Mouse (Mus musculus) intestine, embryonic 15.5 days (tissue): ENCODE measurements around the gene Tbx3. TPM values are rescaled to one million over a fixed set of nuclear protein-coding genes. Genes with fewer than 3 reads are reported as not detected.

Experiments used
- ATAC-seq: fragments of 200-750 bp; cut with Nextera tagmentation; 2 replicates; pipeline ENCODE4 v1.8.0; 2017; ENCODE audit warnings: moderate TSS enrichment, moderate library complexity
- H3K27ac ChIP-seq: fragments of 300-500 bp; sonication (generic); 2 replicates; pipeline ENCODE4 v1.5.1; 2015; ENCODE audit warnings: mild to moderate bottlenecking, inconsistent platforms
- H3K27me3 ChIP-seq: fragments of 300-500 bp; sonication (generic); replicated peaks from 2 replicates; pipeline ENCODE4 v1.6.1; 2015; ENCODE audit warnings: inconsistent platforms
- H3K36me3 ChIP-seq: fragments of 300-500 bp; sonication (generic); 2 replicates; pipeline ENCODE4 v1.6.1; 2015; ENCODE audit warnings: inconsistent platforms
- H3K4me1 ChIP-seq: fragments of 300-500 bp; sonication (generic); replicated peaks from 2 replicates; pipeline ENCODE4 v1.6.1; 2015; ENCODE audit warnings: inconsistent platforms
- H3K4me2 ChIP-seq: fragments of 300-500 bp; sonication (generic); replicated peaks from 2 replicates; pipeline ENCODE4 v1.6.1; 2015; ENCODE audit warnings: mild to moderate bottlenecking, inconsistent platforms
- H3K4me3 ChIP-seq: fragments of 300-500 bp; sonication (generic); replicated peaks from 2 replicates; pipeline ENCODE4 v1.5.1; 2015; ENCODE audit warnings: inconsistent platforms
- H3K9ac ChIP-seq: fragments of 300-500 bp; sonication (generic); 2 replicates; pipeline ENCODE4 v1.6.1; 2015; ENCODE audit warnings: inconsistent platforms
- H3K9me3 ChIP-seq: fragments of 300-500 bp; sonication (generic); 2 replicates; pipeline ENCODE4 v1.6.1; 2016; ENCODE audit warnings: inconsistent platforms
- WGBS: fragments of 180-500 bp; shearing (Covaris S2); methylation state at CpG from one replicate; pipeline ENCODE4 v1.1.7; 2015; 5-methylcytosine and 5-hydroxymethylcytosine counted together
- polyA plus RNA-seq: library from polyadenylated mRNA; unstranded; fragments of >200 nt; fragmentation: Nextera tagmentation; extraction: Ambion mirVana; gene quantifications from 2 replicates; pipeline ENCODE4 v1.2.1, GENCODE M21; 2015

Gene Tbx3
- polyA plus RNA-seq, 1 experiment from 2014 or later, result 44.9 TPM

DNA sequence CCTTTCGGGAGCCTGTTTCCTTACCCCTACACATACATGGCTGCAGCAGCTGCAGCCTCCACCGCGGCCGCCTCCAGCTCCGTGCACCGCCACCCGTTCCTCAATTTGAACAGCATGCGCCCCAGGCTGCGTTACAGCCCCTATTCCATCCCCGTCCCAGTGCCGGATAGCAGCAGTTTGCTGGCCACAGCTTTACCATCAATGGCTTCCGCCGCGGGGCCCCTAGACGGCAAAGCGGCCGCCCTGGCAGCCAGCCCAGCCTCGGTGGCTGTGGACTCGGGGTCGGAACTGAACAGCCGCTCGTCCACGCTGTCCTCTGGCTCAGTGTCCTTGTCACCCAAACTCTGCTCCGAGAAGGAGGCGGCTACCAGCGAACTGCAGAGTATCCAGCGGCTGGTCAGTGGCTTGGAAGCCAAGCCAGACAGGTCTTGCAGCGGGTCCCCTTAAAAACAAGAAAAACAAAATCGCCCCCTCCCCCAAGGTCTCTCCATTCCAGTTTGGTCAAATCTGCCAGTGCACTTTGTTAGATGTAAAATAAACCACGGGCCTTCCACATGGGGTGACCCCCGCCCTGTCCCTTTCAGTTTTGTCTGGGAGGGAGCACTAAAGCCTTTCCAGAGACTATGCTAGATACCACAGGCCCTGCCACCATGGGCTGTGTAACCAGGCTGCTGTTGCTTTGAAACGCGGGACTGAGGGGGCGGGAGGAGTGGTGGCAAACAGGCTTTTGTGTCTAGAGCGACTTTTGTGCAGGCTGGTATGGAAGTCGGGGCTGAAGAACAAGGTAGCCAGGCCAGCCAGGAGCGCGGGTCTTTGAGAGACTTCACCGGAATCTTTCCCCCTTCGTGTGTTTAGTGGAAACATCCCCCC is 12.4 kb downstream of the Tbx3 start:
- H3K4me3 ChIP-seq, result peak overlapping the region; percentile 12
- peaks cover 28% of the 10 kb centered on the region for H3K27me3 ChIP-seq

GRCm38 (mm10) chr5:119683861-119684260 is 13.4 kb downstream of the Tbx3 start:
- H3K36me3 ChIP-seq, result peaks cover 10% of the 10 kb centered on the region; the same call in 1 of the 2 replicates
- peaks cover 33% of the 10 kb centered on the region for H3K4me1 ChIP-seq
- H3K27me3 ChIP-seq, result peaks cover 35% of the 10 kb centered on the region
- no peak overlapping the region for H3K4me2 ChIP-seq
- no peak overlapping the region for H3K4me3 ChIP-seq
- H3K9me3 ChIP-seq, result no peaks in the 10 kb centered on the region
- H3K27ac ChIP-seq, result no peak overlapping the region
- no peak for ATAC-seq
- H3K9ac ChIP-seq, result no peak overlapping the region
- WGBS, result 64% methylated on average over 5 of the region's 5 CpGs

More for the DNA sequence above, 12.4 kb downstream of the Tbx3 start:
- H3K9me3 ChIP-seq, result no peaks in the 10 kb centered on the region
- peak overlapping the region; percentile 44 for H3K4me2 ChIP-seq
- H3K36me3 ChIP-seq, result peaks cover 10% of the 10 kb centered on the region; the same call in 1 of the 2 replicates
- peaks cover 33% of the 10 kb centered on the region for H3K4me1 ChIP-seq
- H3K9ac ChIP-seq, result no peak overlapping the region
- WGBS, result 47% methylated on average over 40 of the region's 40 CpGs
- H3K27ac ChIP-seq, result no peak overlapping the region
- no peak for ATAC-seq

DNA sequence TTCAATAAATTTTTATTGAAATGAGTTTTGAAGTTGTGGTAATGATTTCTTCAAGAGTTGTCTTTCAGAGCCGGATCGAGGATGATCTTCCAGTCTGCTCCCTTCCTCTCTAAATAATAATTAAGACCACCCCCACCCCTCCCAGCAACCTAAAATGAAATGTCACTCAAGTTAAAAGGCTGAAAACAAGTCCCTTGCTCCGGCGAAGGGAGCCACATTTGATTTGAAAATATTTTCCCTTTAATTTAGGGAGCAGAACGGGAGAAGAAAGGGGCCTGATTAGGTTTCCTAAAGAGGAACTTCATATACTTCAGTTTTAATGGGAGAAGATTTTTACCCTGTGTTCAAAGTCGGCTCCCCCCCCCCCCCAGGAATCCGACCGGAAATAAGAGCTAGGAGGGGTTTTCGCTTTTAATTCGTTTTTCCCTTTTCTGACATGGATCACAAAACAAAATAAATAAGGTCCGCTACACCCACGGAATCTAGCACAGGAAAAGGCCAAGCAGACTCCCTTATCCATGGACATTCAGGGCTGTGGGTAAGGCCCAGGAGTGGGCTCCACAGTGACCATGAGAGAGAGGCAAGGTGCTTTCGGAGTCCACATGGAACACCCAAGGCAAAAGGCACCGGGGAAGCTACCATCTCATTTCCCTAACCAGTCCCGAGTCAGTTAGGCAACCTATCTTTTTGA is 14.4 kb downstream of the Tbx3 start:
- no peak for ATAC-seq
- peaks cover 33% of the 10 kb centered on the region for H3K4me1 ChIP-seq
- peaks cover 39% of the 10 kb centered on the region for H3K27me3 ChIP-seq
- WGBS, result 42% methylated on average over 15 of the region's 15 CpGs
- no peak overlapping the region for H3K9ac ChIP-seq
- no peak overlapping the region for H3K27ac ChIP-seq
- H3K4me3 ChIP-seq, result no peak overlapping the region
- no peaks in the 10 kb centered on the region for H3K9me3 ChIP-seq
- no peak overlapping the region for H3K4me2 ChIP-seq
- peaks cover 10% of the 10 kb centered on the region; the same call in 1 of the 2 replicates for H3K36me3 ChIP-seq

GRCm38 (mm10) chr5:119685446-119686198 is 15.2 kb downstream of the Tbx3 start:
- H3K4me2 ChIP-seq, result peak overlapping the region; percentile 57
- H3K4me1 ChIP-seq, result peaks cover 32% of the 10 kb centered on the region
- H3K36me3 ChIP-seq, result peaks cover 10% of the 10 kb centered on the region; the same call in 1 of the 2 replicates
- H3K4me3 ChIP-seq, result peak overlapping the region; percentile 24
- peaks cover 39% of the 10 kb centered on the region for H3K27me3 ChIP-seq
- no peaks in the 10 kb centered on the region for H3K9me3 ChIP-seq
- peak overlapping the region; percentile 64 for H3K27ac ChIP-seq
- peak; percentile 34 for ATAC-seq
- 8% methylated on average over 22 of the region's 22 CpGs for WGBS
- peak overlapping the region; percentile 26 for H3K9ac ChIP-seq

- no peaks in the 10 kb centered on the region for H3K9me3 ChIP-seq
- no peak overlapping the region for H3K9ac ChIP-seq
- H3K36me3 ChIP-seq, result peaks cover 5% of the 10 kb centered on the region; the same call in 1 of the 2 replicates
- peak overlapping the region; percentile 24 for H3K4me3 ChIP-seq
- ATAC-seq, result peak; percentile 86
- H3K27ac ChIP-seq, result no peak overlapping the region
- H3K4me1 ChIP-seq, result peaks cover 26% of the 10 kb centered on the region
- peaks cover 38% of the 10 kb centered on the region for H3K27me3 ChIP-seq
- WGBS, result 2% methylated on average over 30 of the region's 30 CpGs
- peak overlapping the region; percentile 57 for H3K4me2 ChIP-seq
These were observed 15.9 kb downstream of the Tbx3 start for GRCm38 (mm10) chr5:119686199-119686964.

DNA sequence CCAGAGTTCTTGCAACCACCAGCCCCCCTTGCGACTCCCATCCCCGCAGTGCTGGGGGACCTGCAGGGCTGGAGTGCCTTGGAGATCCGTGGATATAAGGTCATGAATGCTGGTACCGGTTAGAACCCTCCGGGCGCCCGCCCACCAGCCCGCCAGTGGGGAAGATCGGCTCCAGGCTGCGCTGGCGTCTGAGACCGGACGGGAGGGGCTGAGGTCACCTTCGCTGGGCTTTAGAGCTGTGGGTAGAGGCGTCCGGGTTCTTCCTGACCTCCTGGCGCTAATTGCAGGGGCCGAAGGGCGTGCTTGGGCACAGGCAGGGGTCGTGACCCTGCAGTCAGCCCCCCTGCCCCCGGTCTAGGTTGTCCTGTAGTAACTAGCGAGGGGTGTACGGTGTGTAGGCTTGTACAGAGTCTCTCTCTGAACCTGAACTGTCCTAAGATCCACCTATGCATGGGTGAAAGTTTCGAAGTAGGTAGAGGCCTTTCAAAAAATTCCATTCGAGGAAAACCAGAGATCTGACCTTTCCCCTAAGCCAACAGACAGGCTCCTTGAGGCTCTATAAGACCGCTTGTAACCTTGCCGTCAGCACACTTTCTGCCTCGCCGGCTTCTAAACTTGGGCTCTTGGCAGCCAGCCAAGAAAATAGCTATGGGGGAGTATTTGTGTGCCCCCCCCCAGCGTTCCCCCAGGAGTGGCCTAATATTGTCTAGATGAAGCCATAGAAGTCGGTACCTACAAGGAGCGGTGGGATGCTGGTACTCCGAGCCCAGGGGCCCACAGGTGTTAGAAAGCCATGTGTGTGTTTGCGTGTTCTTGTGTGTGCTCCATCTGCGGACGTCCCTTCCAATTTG is 16.8 kb downstream of the Tbx3 start:
- peak; percentile 26; the same call in 1 of the 2 replicates for ATAC-seq
- Histone ChIP-seq H3K4me3 (no peak overlapping the region), H3K27me3 (peaks cover 34% of the 10 kb centered on the region), H3K36me3 (peaks cover 5% of the 10 kb centered on the region; the same call in 1 of the 2 replicates), H3K9me3 (no peaks in the 10 kb centered on the region), H3K4me2 (peak overlapping the region; percentile 57), H3K9ac (no peak overlapping the region), H3K4me1 (peaks cover 22% of the 10 kb centered on the region), H3K27ac (no peak overlapping the region)
- 20% methylated on average over 36 of the region's 36 CpGs for WGBS

- no peak overlapping the region for H3K4me2 ChIP-seq
These were observed 17.4 kb downstream of the Tbx3 start for GRCm38 (mm10) chr5:119687856-119688206.

GRCm38 (mm10) chr5:119688306-119688705 is 17.8 kb downstream of the Tbx3 start:
- Histone ChIP-seq H3K4me2 (no peak overlapping the region), H3K36me3 (no peaks in the 10 kb centered on the region), H3K4me3 (no peak overlapping the region), H3K27ac (no peak overlapping the region), H3K27me3 (peaks cover 30% of the 10 kb centered on the region), H3K9ac (no peak overlapping the region), H3K9me3 (no peaks in the 10 kb centered on the region), H3K4me1 (peaks cover 18% of the 10 kb centered on the region)
- no peak for ATAC-seq
- WGBS, result 71% methylated on average over 3 of the region's 3 CpGs

More at GRCm38 (mm10) chr5:119687856-119688206, 17.4 kb downstream of the Tbx3 start:
- Histone ChIP-seq H3K27ac (no peak overlapping the region), H3K9me3 (no peaks in the 10 kb centered on the region), H3K27me3 (peaks cover 33% of the 10 kb centered on the region), H3K4me3 (no peak overlapping the region), H3K4me1 (peaks cover 18% of the 10 kb centered on the region), H3K9ac (no peak overlapping the region), H3K36me3 (0 out of 2 replicates have a peak, but pooled peaks cover under 1% of the 10 kb centered on the region)
- WGBS, result 55% methylated on average over 22 of the region's 22 CpGs
- ATAC-seq, result no peak

DNA sequence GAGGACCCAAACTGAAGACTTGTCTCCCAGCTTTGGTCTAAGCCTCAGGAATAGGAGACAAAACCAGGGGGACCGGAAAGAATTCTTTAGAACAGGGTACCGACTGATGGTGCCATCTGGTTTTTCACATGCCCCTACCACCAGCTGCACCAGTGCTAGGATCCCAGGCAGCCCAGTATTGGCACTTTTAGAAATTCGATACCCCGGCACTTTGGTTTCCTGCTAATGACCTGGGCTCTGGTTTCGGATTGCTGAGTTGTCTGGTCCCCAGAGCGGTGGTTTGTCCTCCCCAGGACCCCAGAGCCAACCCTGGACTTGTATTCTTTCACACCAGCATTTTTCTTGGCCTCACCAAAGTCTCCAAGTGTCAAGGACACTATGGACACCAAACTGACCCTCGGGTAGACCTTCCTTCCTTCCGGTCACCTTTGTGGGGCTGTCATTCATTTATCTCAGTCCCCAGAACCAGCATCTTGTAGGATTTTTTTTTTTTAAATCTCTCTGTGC is 18.5 kb downstream of the Tbx3 start:
- ATAC-seq, result no peak
- 60% methylated on average over 8 of the region's 8 CpGs for WGBS

DNA sequence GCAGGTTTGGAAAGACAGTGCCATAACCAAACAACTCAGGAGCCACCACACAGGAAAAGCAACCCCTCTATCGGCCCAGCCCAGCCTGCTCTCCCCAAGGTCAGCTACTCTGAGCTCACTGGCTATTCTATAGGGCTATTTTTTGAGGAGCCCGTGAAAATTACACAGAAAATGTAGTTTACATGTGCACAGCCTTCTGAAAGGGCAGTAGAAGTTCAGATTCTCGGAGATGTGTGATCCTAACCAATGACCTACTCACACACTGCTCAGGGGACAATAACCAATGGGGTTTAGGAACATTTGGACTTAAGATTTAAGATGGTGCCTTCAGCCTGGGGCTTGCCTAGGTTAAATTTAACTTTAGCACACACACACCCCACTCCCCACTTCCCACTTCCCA is 19.0 kb downstream of the Tbx3 start:
- no peaks in the 10 kb centered on the region for H3K36me3 ChIP-seq
- H3K4me3 ChIP-seq, result no peak overlapping the region
- H3K27me3 ChIP-seq, result peaks cover 33% of the 10 kb centered on the region
- no peak overlapping the region for H3K27ac ChIP-seq
- no peak for ATAC-seq
- H3K9ac ChIP-seq, result no peak overlapping the region
- peaks cover 18% of the 10 kb centered on the region for H3K4me1 ChIP-seq
- no peaks in the 10 kb centered on the region for H3K9me3 ChIP-seq
- no peak overlapping the region for H3K4me2 ChIP-seq
- WGBS, result 53% methylated on average over 3 of the region's 3 CpGs

More for the DNA sequence above, 18.5 kb downstream of the Tbx3 start:
- Histone ChIP-seq H3K4me3 (no peak overlapping the region), H3K27me3 (peaks cover 31% of the 10 kb centered on the region), H3K4me1 (peaks cover 18% of the 10 kb centered on the region), H3K27ac (no peak overlapping the region), H3K4me2 (no peak overlapping the region), H3K9me3 (no peaks in the 10 kb centered on the region), H3K36me3 (no peaks in the 10 kb centered on the region), H3K9ac (no peak overlapping the region)
